In the genomic region with DNA sequence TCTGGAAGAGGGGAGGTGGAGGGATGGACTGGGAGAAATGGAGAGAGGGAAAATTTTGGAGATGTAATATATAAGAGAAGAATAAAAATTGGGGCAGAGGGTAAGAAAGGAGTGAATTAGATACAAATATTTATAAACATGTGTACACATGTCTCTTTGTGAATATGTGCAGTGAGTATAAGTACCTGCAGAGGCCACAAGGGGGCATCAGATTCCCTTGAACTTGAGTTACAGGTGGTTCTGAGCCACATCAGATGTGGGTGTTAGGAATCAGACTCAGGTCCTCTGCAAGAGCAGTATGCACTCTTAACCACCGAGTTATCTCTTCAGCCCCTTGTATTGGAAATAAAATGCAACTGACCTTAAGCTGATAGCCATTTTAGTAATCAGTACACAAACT, we compare ENCODE assay signal across 8 mouse cellular contexts. TPM values are rescaled to one million over a fixed set of nuclear protein-coding genes. Genes with fewer than 3 reads are reported as not detected.
A peak's percentile ranks its signal among the peaks of the same experiment; 100 is the strongest.
DNase-seq lines count a peak whose midpoint lies in the region; ATAC-seq lines count a peak whose summit lies in the region.

No protein-coding gene starts in this region.

- 88% methylated on average over 1 of the region's 1 CpGs for WGBS in hindbrain, embryonic 11.5 days
- WGBS in hindbrain, embryonic 14.5 days, result 93% methylated on average over 1 of the region's 1 CpGs

- no peak overlapping the region for H3K4me2 ChIP-seq in hindbrain, embryonic 11.5 days (replicated peaks; ENCODE audit: low read depth, low read length)
- H3K4me2 ChIP-seq in hindbrain, embryonic 14.5 days (replicated peaks), result no peak overlapping the region

- ATAC-seq in hindbrain, embryonic 11.5 days (ENCODE audit: low FRiP score), result no peak
- no peak for ATAC-seq in hindbrain, embryonic 14.5 days (ENCODE audit: low FRiP score)
- peak; percentile 65; the same call in 1 of the 2 replicates for ATAC-seq in common myeloid progenitor, adult 5-6 weeks (replicated peaks; ENCODE audit: low read depth, poor library complexity, severe bottlenecking)
- ATAC-seq in inflammation-experienced regulatory T-cells, adult 6 months, result no peak

- no peak overlapping the region for H3K9ac ChIP-seq in hindbrain, embryonic 11.5 days (ENCODE audit: low read depth, low read length)
- H3K9ac ChIP-seq in hindbrain, embryonic 14.5 days, result no peak overlapping the region

- H3K9me3 ChIP-seq in hindbrain, embryonic 11.5 days (ENCODE audit: control insufficient read depth, low read length), result no peaks in the 10 kb centered on the region
- no peaks in the 10 kb centered on the region for H3K9me3 ChIP-seq in hindbrain, embryonic 14.5 days (ENCODE audit: control insufficient read depth, low read length)

- no peak overlapping the region for H3K27ac ChIP-seq in hindbrain, embryonic 11.5 days (ENCODE audit: low read depth, low read length)
- no peak overlapping the region for H3K27ac ChIP-seq in hindbrain, embryonic 14.5 days

- DNase-seq in hindbrain, embryonic 11.5 days (ENCODE audit: low spot score), result peak; percentile 43
- DNase-seq in hindbrain, embryonic 14.5 days (ENCODE audit: low spot score), result no peak
- DNase-seq in B cell, adult 2 months, result peak; percentile 79 to 83
- DNase-seq in WW6 (ENCODE audit: low read depth, low spot score), result peak; percentile 29
- DNase-seq in left cerebral cortex, postnatal 25 days (ENCODE audit: low spot score in 2 of 2), result peak; percentile 24 to 27
- peak; percentile 34 to 39 for DNase-seq in right cerebral cortex, adult 2 months (ENCODE audit: low spot score in 2 of 2)

- no peaks in the 10 kb centered on the region for H3K4me1 ChIP-seq in hindbrain, embryonic 11.5 days (replicated peaks; ENCODE audit: control insufficient read depth, insufficient read depth, low read length)
- H3K4me1 ChIP-seq in hindbrain, embryonic 14.5 days (replicated peaks; ENCODE audit: control insufficient read depth, insufficient read depth, low read length), result no peaks in the 10 kb centered on the region

- intact Hi-C loops in left cerebral cortex, postnatal 25 days (cut with DNase I), result loop anchor here (5.0 kb wide), 2 partner anchors 135 to 185 kb away; a partner anchor contains a TSS

- H3K27me3 ChIP-seq in hindbrain, embryonic 11.5 days (ENCODE audit: control insufficient read depth, insufficient read depth, low read length), result no peaks in the 10 kb centered on the region
- no peaks in the 10 kb centered on the region for H3K27me3 ChIP-seq in hindbrain, embryonic 14.5 days (ENCODE audit: control insufficient read depth, insufficient read depth, low read length)

- no peaks in the 10 kb centered on the region for H3K36me3 ChIP-seq in hindbrain, embryonic 11.5 days (ENCODE audit: control insufficient read depth, insufficient read depth, low read length)
- H3K36me3 ChIP-seq in hindbrain, embryonic 14.5 days (replicated peaks; ENCODE audit: control insufficient read depth, insufficient read depth), result peaks cover 10% of the 10 kb centered on the region

- H3K4me3 ChIP-seq in hindbrain, embryonic 11.5 days (ENCODE audit: low read depth, low read length), result no peak overlapping the region
- no peak overlapping the region for H3K4me3 ChIP-seq in hindbrain, embryonic 14.5 days (replicated peaks; ENCODE audit: low read length)

RNA-seq across cellular contexts. Expression of a gene that starts 23.7 kb away (rescaled TPM):
- 8.5 and 9.1 TPM in 2 replicates for polyA plus RNA-seq in hindbrain, embryonic 11.5 days (2014; fragmentation: Nextera tagmentation; extraction: Ambion mirVana)
- polyA plus RNA-seq in hindbrain, embryonic 14.5 days (2014; fragmentation: Nextera tagmentation; extraction: Ambion mirVana), result 15.7 and 18.5 TPM in 2 replicates
- total RNA-seq in common myeloid progenitor, adult 5-6 weeks (2017), result 13.1 and 13.9 TPM in 2 replicates
- 100 to 1,000 TPM; 137 to 145 TPM for total RNA-seq in left cerebral cortex, postnatal 25 days (2021)
- 10 to 100 TPM in 2 of 3 experiments, 1 to 10 TPM in 1; 8.4 to 14.4 (median 14.1) TPM for polyA plus RNA-seq in inflammation-experienced regulatory T-cells, adult 6 months (2017; shearing (Covaris generic))

RNA-seq across cellular contexts. Expression of a gene that starts 23.7 kb away (rescaled TPM):
- 150 and 164 TPM in 2 replicates for polyA plus RNA-seq in hindbrain, embryonic 11.5 days (2014; fragmentation: Nextera tagmentation; extraction: Ambion mirVana)
- 179 and 220 TPM in 2 replicates for polyA plus RNA-seq in hindbrain, embryonic 14.5 days (2014; fragmentation: Nextera tagmentation; extraction: Ambion mirVana)
- 84.0 and 90.8 TPM in 2 replicates for total RNA-seq in common myeloid progenitor, adult 5-6 weeks (2017)
- 100 to 1,000 TPM; 111 to 112 TPM for total RNA-seq in left cerebral cortex, postnatal 25 days (2021)
- polyA plus RNA-seq in inflammation-experienced regulatory T-cells, adult 6 months (2017; shearing (Covaris generic)), result 10 to 100 TPM; 76.2 to 94.3 (median 83.6) TPM

RNA-seq across cellular contexts. Expression of a gene that starts 57.5 kb away (rescaled TPM):
- 42.1 and 45.2 TPM in 2 replicates for polyA plus RNA-seq in hindbrain, embryonic 11.5 days (2014; fragmentation: Nextera tagmentation; extraction: Ambion mirVana)
- polyA plus RNA-seq in hindbrain, embryonic 14.5 days (2014; fragmentation: Nextera tagmentation; extraction: Ambion mirVana), result 19.7 and 21.5 TPM in 2 replicates
- 87.7 and 100 TPM in 2 replicates for total RNA-seq in common myeloid progenitor, adult 5-6 weeks (2017)
- total RNA-seq in left cerebral cortex, postnatal 25 days (2021), result 10 to 100 TPM; 25.5 to 26.5 TPM
- polyA plus RNA-seq in inflammation-experienced regulatory T-cells, adult 6 months (2017; shearing (Covaris generic)), result 10 to 100 TPM; 13.7 to 30.8 (median 27.1) TPM
